In genomic region chr12:24547686-24548085, GRCm38 (mm10) we compare ENCODE assay signal across 24 mouse cellular contexts. TPM values are rescaled to one million over a fixed set of nuclear protein-coding genes. Genes with fewer than 3 reads are reported as not detected.
"Had no signal": no experiment of that assay in that cellular context is flagged by ENCODE, and none has a peak within 500 bp of the region (broad histone marks: within the 10 kb centered on the region; RNA-seq: fewer than 3 reads in every experiment).

No protein-coding gene starts in this region.

- H3K27ac ChIP-seq: liver, embryonic 15.5 days; macrophage; midbrain, embryonic 10.5 days; midbrain, embryonic 12.5 days; neural tube, embryonic 13.5 days; neural tube, embryonic 15.5 days; stomach, embryonic 15.5 days; stomach, postnatal 0 days had no signal

- H3K4me1 ChIP-seq: liver, embryonic 15.5 days; midbrain, embryonic 10.5 days; midbrain, embryonic 12.5 days; neural tube, embryonic 13.5 days; neural tube, embryonic 15.5 days; stomach, embryonic 15.5 days had no signal

- H3K27me3 ChIP-seq: liver, embryonic 15.5 days; midbrain, embryonic 12.5 days; neural tube, embryonic 13.5 days; neural tube, embryonic 15.5 days; stomach, embryonic 15.5 days had no signal

- H3K4me2 ChIP-seq: liver, embryonic 15.5 days; lung, embryonic 14.5 days; midbrain, embryonic 12.5 days; neural tube, embryonic 13.5 days; neural tube, embryonic 15.5 days; stomach, embryonic 15.5 days had no signal

- DNase-seq: lung, adult 18-20 months; lung, postnatal 14 days; lung, postnatal 36 days; midbrain, embryonic 14.5 days; retina, postnatal 1 day; right cerebral cortex, adult 18-20 months; right cerebral cortex, postnatal 25 days; right cerebral cortex, postnatal 4 days; spleen, adult 18-20 months; thymus, adult 2 months; thymus, postnatal 25 days; thymus, postnatal 4 days had no signal

- H3K4me3 ChIP-seq: liver, embryonic 15.5 days; midbrain, embryonic 10.5 days; midbrain, embryonic 12.5 days; myocyte; neural tube, embryonic 13.5 days; neural tube, embryonic 15.5 days; stomach, embryonic 15.5 days had no signal

- H3K9ac ChIP-seq: liver, embryonic 15.5 days; lung, embryonic 14.5 days; midbrain, embryonic 12.5 days; neural tube, embryonic 13.5 days; neural tube, embryonic 15.5 days; stomach, embryonic 15.5 days had no signal

- H3K9me3 ChIP-seq: liver, embryonic 15.5 days; midbrain, embryonic 10.5 days; midbrain, embryonic 12.5 days; neural tube, embryonic 13.5 days; neural tube, embryonic 15.5 days; stomach, embryonic 15.5 days had no signal

- ATAC-seq: midbrain, embryonic 16.5 days had no signal

RNA-seq across cellular contexts. Expression of gene Grhl1, which starts 24.4 kb away (rescaled TPM):
- total RNA-seq: megakaryocyte-erythroid progenitor cell, adult 5-6 weeks had no signal
